Mouse (Mus musculus) retina, postnatal 7 days (tissue): ENCODE measurements around the gene Gm2a.

Experiments used
- DNase-seq: peaks from one replicate; pipeline ENCODE4 v3.0.0-alpha.2; 2012; ENCODE audit warnings: low read depth, low spot score

The Gm2a gene

DNA sequence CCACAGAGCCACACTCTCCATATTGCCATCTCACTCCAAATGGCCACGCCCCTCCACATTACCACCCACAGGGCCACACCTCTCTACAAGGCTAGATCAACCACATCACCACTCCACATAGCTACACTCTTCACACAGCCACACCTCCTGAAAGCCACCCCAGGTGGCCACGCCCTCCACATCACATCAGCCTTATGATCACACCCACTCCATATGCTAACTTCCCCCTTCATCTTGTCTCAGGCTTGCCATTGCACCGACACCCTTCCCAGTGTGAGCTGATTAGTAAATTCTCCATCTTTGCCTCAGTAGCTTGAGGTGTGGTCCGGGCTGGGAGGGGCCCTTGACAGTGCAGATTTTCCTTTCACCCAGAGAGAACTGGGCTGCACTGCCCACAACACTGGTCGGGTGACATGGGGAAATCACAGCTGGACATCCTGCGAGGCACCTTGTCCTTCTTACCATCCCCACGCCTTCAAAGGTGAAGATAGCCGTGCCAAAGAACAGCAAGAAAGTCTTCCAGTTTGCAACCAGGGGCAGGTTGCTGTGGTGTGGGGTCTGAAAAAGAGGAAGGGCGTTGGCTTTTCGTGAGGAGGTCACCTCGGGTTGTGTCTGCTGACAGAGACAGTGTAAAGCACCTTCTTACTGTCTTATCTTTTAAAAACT lies 33.3 kb downstream of the Gm2a start:
- DNase-seq, result no peak

DNA sequence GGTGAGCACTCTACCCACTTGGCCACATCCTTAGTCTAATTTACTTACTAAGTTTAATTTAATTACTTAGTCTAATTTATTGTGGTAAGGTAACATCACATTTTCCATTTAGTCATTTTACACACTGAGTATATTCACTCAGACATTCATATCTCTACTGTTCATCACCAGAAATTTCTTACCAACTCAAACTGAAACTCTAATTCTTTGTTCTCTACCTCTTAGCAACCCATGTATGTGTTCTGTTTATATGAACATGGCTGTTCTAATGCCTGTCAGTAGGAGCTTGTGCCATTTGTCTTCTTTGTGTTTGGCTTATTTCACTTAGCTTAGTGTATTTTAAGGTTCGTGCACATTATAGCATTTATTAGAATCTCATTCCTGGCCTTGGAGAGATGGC lies 34.0 kb downstream of the Gm2a start:
- DNase-seq, result no peak

DNA sequence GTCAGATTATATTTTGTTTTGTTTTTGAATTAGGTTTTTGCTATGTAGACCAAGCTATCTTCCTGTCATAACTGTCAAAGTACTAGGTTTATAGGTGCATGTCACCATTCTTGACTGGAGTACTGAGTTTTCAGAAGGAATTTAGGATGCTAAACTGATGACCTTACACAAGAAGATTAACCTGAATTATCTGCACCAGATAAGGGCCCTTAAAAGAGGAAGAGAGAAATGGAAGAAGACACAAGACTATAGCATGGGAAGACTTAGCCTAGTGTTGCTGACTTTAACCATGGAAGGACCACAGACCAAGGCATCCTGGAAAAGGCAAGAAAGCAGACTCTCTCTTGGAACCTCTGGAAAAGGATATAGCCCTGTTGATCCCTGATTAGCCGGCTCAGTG lies 35.3 kb downstream of the Gm2a start:
- DNase-seq, result no peak

DNA sequence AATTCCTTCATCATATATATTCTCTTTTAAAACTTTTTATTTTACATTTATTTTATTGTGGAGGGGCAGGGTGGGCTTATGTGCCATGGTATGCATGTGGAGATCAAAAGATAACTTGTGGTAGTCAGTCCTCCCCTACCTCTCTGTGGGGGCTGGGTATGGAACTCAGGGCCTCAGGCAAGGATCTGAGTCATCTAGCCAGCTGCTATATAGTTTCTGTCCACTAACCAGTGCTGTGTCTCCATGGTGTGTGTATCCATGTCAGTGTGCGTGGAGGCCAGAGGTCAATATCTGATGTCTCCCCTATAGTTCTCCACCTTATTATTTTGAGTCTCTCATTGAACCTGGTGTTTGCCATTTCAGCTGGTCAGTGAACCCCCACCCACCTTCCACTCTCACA lies 36.5 kb downstream of the Gm2a start:
- DNase-seq, result no peak

DNA sequence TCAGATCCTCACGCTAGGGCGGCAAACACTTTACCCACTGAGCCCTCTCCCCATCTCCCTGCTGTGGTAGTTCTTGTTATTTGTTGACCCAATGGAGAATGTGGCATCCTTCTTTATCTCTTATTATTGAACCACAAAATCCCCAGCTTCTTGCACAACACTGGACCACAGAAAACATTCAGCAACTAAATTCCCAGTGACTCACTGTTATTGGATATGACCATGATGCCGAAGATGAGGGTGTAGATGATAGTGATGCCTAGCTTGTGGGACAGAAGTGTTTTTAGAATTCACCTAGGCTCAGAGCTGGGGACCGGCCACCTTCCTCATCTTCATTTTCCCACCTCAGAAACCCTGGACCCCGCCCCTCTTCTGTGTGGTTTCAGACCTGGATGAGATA lies 37.0 kb downstream of the Gm2a start:
- no peak for DNase-seq

DNA sequence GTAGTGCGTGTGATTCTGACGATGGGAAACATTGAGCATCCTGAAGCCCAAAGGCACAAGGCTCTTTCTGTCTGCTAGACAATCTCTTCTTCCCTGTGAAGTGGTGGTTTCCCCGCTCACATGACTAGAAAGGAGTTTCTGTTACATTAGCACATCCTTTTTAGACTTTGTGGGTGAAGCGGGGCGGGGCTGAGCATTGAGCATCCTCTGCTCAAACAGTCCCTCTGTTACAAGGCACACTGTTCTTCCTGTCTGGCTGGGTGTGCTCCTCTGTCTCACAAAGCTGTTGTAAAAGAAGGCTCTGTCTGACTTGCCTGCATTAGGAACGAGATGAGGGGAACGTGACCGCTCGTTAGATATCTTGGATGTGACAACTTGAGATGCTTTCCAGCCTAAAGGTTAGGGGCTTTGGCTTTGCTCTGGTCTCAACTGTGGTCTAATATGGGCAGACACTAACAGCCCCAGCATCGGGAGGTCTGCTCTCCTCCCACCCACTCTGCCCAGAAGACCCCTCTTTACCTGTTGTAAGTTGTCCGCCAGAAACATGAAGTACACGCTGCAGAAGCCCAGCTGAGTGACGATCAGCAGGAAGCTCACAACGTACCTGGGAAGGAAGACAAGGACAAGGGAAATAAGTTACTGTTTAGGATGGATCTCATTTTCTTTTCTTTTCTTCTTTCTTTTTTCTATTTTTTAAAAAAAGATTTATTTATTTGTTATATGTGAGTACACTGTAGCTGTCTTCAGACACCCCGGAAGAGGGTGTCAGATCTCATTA lies 39.0 kb downstream of the Gm2a start:
- no peak for DNase-seq

DNA sequence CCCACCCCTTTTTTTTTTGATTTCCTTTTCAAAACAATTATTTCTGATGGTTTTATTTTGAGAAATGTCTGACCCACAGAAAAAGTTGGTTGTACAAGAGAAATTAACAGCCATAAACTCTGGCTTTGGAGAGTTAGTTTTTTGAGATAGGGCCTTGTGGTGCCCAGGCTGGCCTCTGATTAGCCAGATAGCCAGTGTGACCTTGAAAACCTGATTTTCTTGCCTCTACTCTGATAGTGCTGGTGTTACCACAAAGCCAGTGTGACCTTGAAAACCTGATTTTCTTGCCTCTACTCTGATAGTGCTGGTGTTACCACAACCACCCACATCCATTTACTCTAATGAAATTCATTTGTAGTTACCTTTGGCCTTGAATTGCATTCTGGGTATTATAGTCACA lies 39.7 kb downstream of the Gm2a start:
- no peak for DNase-seq

DNA sequence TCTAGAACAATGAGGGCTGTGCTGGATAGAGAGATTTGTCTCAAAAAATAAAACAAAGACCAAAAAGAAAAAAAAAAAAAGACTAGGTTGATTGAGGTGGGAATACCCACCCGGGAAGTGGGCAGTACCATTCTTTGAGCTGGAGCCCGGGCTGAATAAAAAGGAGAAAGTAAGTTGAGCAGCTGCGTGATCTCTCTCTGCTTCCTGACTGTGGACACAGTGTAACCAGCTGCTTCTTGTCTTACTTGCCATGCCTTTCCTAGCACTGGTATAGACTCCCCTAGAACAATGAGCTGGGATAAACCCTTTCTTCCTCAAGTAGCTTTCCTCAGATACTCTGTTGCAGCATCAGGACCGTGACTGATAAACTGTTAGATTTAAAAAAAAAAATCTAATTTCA lies 43.6 kb downstream of the Gm2a start:
- DNase-seq, result no peak

DNA sequence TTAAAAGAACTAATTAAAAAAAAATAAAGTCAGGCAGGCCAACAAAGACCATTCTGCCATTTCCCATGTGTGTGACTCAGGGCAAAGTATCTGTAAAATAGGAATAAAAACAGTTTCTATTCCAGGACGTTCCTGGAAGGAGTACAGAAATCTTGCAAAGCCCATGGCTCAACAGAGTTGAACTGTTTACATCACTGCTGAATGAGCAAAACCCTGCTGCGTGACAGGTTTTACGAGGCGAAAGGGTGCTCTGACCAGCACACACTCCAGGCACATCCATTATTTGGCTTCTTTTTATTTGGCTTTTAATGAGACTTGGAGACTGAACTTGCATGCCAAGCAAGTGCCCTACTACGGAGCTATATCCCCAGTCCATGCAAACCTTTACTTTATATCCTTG lies 46.1 kb downstream of the Gm2a start:
- DNase-seq, result no peak

DNA sequence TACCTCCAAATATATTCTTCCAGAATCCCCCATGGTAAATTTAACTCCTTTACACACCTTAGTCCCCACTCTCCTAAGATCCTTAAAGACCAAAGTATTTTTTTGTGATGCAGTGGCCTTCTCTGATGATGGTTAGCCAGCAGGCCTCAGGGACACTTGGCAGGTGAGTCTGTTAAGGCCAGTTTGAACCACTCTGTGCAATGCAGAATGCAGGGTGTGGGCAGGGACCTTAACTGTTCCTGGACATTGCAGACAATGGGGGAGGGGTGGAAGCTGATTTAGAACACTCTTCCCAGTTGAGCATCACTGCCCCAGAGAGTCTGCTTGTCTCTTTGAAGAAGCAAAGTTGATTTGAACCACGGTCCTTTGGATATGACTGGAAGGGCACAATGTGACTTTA lies 48.9 kb downstream of the Gm2a start:
- DNase-seq, result no peak

DNA sequence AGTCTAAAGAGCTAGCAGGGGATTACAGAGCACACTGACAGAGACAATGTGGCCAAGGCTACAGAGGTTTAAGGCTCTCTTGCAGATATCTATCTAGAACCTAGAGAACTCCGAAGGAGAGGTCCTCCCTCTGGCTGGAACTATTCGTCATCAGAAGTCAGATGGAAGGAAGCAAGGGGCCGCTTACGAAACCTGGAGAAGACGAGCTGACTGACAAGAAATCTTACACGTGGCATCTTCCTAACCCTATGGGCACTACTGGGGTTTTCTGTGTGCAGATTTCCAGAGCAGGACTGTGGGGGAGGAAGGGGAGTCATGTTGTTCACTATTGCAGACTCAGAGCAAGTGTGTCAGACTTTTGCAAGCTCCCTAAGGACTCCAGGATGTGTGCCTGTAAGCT lies 49.5 kb downstream of the Gm2a start:
- DNase-seq, result no peak

DNA sequence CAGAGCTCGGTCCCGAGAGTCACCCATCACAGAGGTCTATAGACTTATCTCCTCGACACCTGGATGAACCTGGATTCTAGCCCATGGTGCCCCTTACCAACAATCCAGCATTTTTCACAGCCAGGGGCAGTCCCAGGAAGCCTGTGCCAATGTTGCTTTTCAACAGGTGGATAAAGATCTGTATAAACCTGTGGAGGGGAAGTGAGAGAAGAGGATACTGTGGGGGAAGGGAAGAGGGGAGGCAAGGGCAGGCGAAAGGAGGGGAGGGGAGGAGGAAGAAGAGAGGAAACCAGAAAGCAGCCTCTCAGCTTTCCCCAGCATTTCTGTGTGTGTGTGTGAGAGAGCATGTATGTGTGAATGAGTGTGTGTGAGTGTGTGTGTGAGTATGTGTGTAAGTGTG lies 50.5 kb downstream of the Gm2a start:
- DNase-seq, result no peak

DNA sequence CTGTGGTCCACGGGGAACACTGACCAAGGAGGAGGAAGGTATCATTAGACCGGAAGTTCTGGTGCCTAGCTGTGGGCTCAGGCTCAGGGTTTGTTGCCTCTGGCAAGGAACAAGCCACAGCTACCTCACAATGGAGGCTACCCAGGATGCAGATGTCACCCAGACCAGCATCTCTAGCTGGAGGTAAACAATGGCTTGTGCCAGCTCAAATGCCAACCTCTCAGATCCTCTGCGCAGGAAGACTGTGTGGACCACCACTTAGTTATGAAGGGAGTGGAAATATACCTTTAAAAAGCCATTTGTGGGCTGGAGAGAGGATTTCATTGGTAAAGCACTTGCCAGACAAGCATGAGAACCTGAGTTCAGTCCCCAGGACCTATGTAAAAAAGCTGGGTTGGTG lies 53.7 kb downstream of the Gm2a start, which contains the start of gene Slc36a3:
Gene Slc36a3 (minus strand): TSS at position 101 of the 400 bp plus-strand sequence.
- DNase-seq, result no peak

DNA sequence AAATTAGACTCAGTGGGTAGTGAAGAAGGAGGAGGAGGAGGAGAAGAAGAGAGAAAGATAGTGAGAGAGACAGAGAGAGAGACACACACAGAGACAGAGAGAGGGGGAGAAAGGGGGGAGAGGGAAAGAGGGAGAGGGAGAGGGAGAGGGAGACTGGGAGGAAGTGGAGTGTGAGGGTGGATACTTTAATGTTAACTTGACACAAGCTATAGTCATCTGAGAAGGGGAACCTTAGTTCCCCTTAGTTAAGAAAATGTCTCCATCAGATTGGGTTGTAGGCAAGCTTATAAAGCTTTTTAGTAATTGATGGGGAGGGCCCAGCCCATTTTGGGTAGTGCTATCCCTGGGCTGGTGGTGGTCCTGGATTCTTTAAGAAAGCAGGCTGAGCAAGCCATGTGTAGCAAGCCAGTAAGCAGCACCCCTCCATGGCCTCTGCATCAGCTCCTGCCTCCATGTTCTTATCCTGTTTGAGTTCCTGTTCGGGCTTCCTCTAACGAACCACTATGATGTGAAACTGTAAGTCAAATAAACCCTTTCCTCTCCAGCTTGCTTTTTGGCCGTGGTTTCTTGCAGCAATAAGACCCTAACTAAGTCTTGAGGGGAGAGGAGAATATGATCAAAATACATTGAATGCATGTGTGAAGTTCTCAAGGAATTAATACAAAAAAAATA lies 56.6 kb downstream of the Gm2a start:
- no peak for DNase-seq

DNA sequence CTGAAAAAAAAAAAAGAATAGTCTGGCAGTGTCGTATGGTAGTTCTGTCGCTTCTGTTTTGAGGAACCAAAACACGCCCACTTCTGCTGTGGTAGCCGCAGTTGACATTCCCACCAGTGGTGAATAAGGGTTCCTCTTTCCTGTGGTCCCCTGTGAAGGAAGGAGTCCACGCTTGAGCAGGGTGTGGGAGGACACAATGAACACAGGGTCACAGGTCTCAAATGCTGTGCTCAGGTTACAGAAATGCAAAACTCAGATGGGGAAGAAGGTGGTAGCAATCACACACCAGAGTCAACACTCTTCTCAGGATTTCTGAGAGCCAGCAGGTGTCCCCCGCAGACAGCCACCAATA lies 57.1 kb downstream of the Gm2a start:
- no peak for DNase-seq

DNA sequence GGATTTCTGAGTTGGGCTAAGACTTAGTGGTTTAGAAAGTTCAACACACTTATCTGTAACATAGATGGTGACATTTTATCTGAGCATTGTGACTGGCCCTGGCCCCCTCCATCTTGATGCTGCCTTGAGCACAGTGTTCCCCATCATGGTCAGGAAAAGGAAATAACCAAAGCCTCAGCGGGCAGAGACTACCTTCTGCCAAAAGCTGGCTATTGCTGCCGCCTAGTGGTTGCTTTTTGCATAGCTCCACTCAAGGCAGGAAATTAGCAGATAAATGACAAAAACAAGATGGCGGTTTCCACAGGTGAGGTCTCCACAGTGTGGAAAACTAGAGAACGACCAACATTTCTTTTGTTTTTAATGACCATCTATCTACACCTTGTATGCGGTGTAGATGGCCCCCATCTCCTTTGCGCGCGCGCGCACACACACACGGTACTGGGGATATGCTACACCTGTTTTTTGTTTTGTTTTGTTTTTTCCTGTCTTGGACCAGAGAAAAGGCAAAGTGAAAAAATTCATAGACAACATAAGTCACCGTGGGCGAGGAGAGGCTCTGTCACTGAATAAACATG lies 61.0 kb downstream of the Gm2a start:
- peak; percentile 56 for DNase-seq
